Mouse (Mus musculus) limb, embryonic 15.5 days (tissue): Measurements from ENCODE around the gene Ralbp1. TPM values are rescaled to one million over a fixed set of nuclear protein-coding genes. Genes with fewer than 3 reads are reported as not detected.

Experiments used
- ATAC-seq: fragments of 200-750 bp; cut with Nextera tagmentation; 2 replicates; pipeline ENCODE4 v1.8.0; 2017; ENCODE audit warnings: low read depth, moderate TSS enrichment; ENCODE audit not compliant: insufficient number of reproducible peaks, low FRiP score, low TSS enrichment
- H3K27ac ChIP-seq: fragments of 300-500 bp; sonication (generic); 2 replicates; pipeline ENCODE4 v1.5.1; 2015; ENCODE audit warnings: moderate library complexity, mild to moderate bottlenecking, inconsistent platforms
- H3K27me3 ChIP-seq: fragments of 300-500 bp; sonication (generic); 2 replicates; pipeline ENCODE4 v1.6.1; 2015; ENCODE audit warnings: inconsistent platforms
- H3K36me3 ChIP-seq: fragments of 300-500 bp; sonication (generic); 2 replicates; pipeline ENCODE4 v1.6.1; 2015; ENCODE audit warnings: inconsistent platforms
- H3K4me1 ChIP-seq: fragments of 300-500 bp; sonication (generic); 2 replicates; pipeline ENCODE4 v1.6.1; 2015; ENCODE audit warnings: inconsistent platforms
- H3K4me2 ChIP-seq: fragments of 300-500 bp; sonication (generic); 2 replicates; pipeline ENCODE4 v1.6.1; 2015; ENCODE audit warnings: mild to moderate bottlenecking, inconsistent platforms
- H3K4me3 ChIP-seq: fragments of 300-500 bp; sonication (generic); 2 replicates; pipeline ENCODE4 v1.5.1; 2015; ENCODE audit warnings: mild to moderate bottlenecking, inconsistent platforms
- H3K9ac ChIP-seq: fragments of 300-500 bp; sonication (generic); 2 replicates; pipeline ENCODE4 v1.6.1; 2015; ENCODE audit warnings: inconsistent platforms
- H3K9me3 ChIP-seq: fragments of 300-500 bp; sonication (generic); 2 replicates; pipeline ENCODE4 v1.6.1; 2016; ENCODE audit warnings: inconsistent platforms
- WGBS: fragments of 180-500 bp; shearing (Covaris S2); methylation state at CpG from one replicate; pipeline ENCODE4 v1.1.7; 2015; 5-methylcytosine and 5-hydroxymethylcytosine counted together
- polyA plus RNA-seq: library from polyadenylated mRNA; unstranded; fragments of >200 nt; fragmentation: Nextera tagmentation; extraction: Ambion mirVana; gene quantifications from 2 replicates; pipeline ENCODE4 v1.2.1, GENCODE M21; 2015

Gene Ralbp1
- polyA plus RNA-seq, 1 experiment from 2014 or later: 182 TPM

GRCm38 (mm10) chr17:65914083-65914482 is 28.5 kb upstream of the Ralbp1 start:
- Histone ChIP-seq H3K27me3 (no peaks in the 10 kb centered on the region), H3K4me2 (no peak overlapping the region), H3K9me3 (no peaks in the 10 kb centered on the region), H3K36me3 (peaks cover 3% of the 10 kb centered on the region; the same call in 1 of the 2 replicates), H3K4me1 (peaks cover 22% of the 10 kb centered on the region), H3K27ac (peak overlapping the region; percentile 70), H3K9ac (no peak overlapping the region), H3K4me3 (no peak overlapping the region)
- WGBS: 41% methylated on average over 6 of the region's 6 CpGs
- ATAC-seq: 0 out of 2 replicates have a peak, but pooled peaks have one; percentile 27

DNA sequence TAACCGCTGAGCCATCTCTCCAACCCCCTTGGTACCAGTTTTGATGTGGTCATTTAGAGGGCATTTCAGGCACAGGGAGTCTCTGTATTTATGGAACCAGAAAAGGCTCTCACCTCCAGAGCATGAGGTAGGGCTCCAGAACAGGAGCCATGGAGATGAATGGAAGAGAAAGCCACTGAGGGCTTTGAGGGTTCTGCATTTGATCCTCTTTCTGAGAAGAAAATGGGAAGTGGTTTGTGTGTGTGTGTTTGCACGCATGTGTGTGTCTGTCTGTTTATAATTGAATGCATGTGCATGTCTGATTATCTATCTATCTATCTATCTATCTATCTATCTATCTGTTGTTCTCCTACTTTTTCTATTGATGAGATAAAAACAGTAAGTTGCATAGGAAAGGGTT is 26.6 kb upstream of the Ralbp1 start:
- no peaks in the 10 kb centered on the region for H3K27me3 ChIP-seq
- H3K9me3 ChIP-seq: no peaks in the 10 kb centered on the region
- no peak overlapping the region for H3K9ac ChIP-seq
- H3K4me1 ChIP-seq: peaks cover 27% of the 10 kb centered on the region
- H3K4me2 ChIP-seq: no peak overlapping the region
- no peaks in the 10 kb centered on the region for H3K36me3 ChIP-seq
- no peak overlapping the region for H3K27ac ChIP-seq
- ATAC-seq: no peak
- H3K4me3 ChIP-seq: no peak overlapping the region
- 88% methylated on average over 2 of the region's 2 CpGs for WGBS

DNA sequence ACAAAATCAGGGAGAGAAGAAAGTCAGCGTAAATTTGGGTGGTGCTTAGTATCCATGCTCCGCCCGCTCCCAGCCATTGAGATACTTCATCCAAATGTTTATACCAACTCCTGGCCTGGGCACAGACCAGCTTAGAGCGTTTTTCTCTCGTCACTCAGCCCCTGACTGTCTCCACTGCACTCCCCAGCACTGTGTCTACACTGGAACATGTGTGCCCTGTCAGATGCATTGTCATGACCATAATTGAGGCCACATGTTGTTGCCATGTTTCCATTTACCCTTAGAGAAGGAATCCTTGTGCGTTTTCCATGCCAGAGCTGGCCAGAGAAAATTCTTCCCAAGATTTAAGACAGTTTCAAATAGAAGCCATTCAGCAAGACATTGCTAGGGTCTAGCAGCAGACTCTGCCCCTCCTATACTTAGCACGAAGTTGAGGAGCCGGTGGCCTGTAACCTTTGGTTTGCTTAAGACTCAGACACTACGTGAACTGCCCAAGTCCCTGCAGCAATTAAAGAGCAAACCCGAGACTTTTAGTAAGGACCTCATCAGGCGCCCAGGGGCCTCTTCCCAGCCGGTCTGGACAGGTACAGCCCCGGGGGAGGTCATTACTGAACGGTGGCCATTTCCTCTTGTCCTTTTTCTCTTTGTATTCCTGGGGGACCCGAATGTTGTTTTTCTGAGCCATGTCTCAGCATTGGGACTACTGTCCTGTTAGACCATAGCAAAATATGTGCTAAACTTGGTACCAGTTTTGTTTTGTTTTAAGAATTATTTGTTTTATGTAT is 25.9 kb upstream of the Ralbp1 start:
- Histone ChIP-seq H3K4me2 (no peak overlapping the region), H3K4me3 (no peak overlapping the region), H3K27ac (peak overlapping the region; percentile 38; the same call in 1 of the 2 replicates), H3K9ac (no peak overlapping the region), H3K36me3 (no peaks in the 10 kb centered on the region), H3K9me3 (no peaks in the 10 kb centered on the region), H3K4me1 (peaks cover 34% of the 10 kb centered on the region), H3K27me3 (no peaks in the 10 kb centered on the region)
- ATAC-seq: no peak
- WGBS: 53% methylated on average over 15 of the region's 15 CpGs

DNA sequence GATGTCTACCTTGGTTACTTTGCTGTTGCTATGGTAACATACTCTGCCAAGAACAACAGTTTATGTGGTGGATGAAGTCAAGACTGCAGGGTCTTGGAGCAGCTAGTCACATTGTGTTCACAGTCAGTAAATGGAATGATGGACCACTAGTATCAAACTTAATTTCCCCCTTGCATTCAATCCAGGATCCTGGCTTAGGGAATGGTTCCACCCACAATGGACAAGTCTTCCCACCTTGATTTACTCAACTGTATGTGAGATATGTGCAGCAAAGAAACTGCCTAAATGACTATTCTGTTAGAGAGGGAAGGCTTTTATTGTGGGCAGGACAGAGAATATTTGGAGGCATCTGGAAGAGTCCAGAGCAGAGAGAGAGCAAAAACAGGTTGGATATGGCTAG is 22.7 kb upstream of the Ralbp1 start:
- no peak for ATAC-seq

GRCm38 (mm10) chr17:65906895-65907401 is 21.4 kb upstream of the Ralbp1 start:
- H3K9ac ChIP-seq: no peak overlapping the region
- 38% methylated on average over 11 of the region's 11 CpGs for WGBS
- H3K4me2 ChIP-seq: no peak overlapping the region
- no peak overlapping the region for H3K4me3 ChIP-seq
- peak overlapping the region; percentile 54 for H3K27ac ChIP-seq
- ATAC-seq: peak; percentile 69; the same call in 1 of the 2 replicates
- H3K27me3 ChIP-seq: no peaks in the 10 kb centered on the region
- no peaks in the 10 kb centered on the region for H3K9me3 ChIP-seq
- peaks cover 24% of the 10 kb centered on the region for H3K4me1 ChIP-seq
- no peaks in the 10 kb centered on the region for H3K36me3 ChIP-seq

More for the DNA sequence above, 22.7 kb upstream of the Ralbp1 start:
- Histone ChIP-seq H3K4me1 (peaks cover 24% of the 10 kb centered on the region), H3K9ac (no peak overlapping the region), H3K4me3 (no peak overlapping the region), H3K4me2 (no peak overlapping the region), H3K27me3 (no peaks in the 10 kb centered on the region), H3K27ac (no peak overlapping the region), H3K9me3 (no peaks in the 10 kb centered on the region), H3K36me3 (no peaks in the 10 kb centered on the region)

DNA sequence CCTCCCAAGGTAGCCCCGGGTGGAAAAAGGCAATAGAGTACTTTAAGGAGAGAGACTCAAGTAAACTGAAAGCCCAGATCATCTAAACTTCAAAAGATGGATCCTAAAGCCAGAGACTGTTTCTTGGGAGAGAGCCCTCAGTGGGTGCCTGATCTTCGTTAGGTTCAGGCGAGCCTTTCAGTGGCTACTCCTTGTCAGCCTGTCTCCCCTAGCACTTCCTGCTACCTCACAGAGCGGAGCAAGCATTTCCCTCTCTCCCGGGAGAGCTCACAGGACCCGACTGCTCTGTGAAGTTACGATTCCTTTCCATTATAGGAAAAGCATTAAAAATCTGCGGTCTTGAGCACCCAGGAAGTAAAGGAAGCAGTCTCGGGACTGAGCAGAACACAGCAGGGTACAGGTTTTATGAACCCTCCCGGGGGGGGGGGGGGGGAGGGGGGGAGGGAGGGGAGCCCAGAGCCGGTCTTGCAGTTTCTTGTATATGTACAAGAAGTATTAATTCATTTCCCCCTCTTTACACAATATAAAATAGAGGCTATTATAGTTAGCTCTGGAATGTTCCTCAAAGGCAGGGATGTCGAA is 20.8 kb upstream of the Ralbp1 start:
- Histone ChIP-seq H3K27me3 (no peaks in the 10 kb centered on the region), H3K9ac (no peak overlapping the region), H3K4me2 (no peak overlapping the region), H3K9me3 (no peaks in the 10 kb centered on the region), H3K36me3 (no peaks in the 10 kb centered on the region), H3K27ac (peak overlapping the region; percentile 70), H3K4me3 (no peak overlapping the region; the same call in 1 of the 2 replicates), H3K4me1 (peaks cover 20% of the 10 kb centered on the region)
- WGBS: 19% methylated on average over 12 of the region's 12 CpGs
- ATAC-seq: no peak

DNA sequence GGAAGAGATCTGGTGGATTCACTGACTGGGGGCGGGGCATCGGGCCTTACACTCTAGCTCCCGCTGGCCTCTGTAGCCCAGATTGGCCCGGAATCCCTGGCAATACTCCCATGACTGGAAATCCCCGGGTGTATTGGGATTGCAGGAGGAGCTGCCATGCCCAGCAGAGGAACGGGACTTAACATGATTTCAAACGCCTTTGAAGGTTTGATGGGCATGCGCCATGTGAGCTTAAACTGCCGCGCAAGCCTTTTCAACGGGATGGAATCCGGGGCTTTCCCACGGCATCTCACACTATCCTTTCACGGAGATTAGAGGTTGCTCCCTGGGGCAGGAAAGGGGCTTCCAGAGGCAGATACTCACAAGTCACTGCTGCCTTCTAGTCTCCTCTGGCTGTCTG is 19.6 kb upstream of the Ralbp1 start:
- no peak overlapping the region for H3K4me2 ChIP-seq
- H3K36me3 ChIP-seq: no peaks in the 10 kb centered on the region
- peak overlapping the region; percentile 57; the same call in 1 of the 2 replicates for H3K27ac ChIP-seq
- H3K4me1 ChIP-seq: peaks cover 18% of the 10 kb centered on the region
- H3K27me3 ChIP-seq: no peaks in the 10 kb centered on the region
- H3K9me3 ChIP-seq: no peaks in the 10 kb centered on the region
- no peak for ATAC-seq
- H3K4me3 ChIP-seq: no peak overlapping the region
- no peak overlapping the region for H3K9ac ChIP-seq
- 69% methylated on average over 14 of the region's 14 CpGs for WGBS

- WGBS: 89% methylated on average over 8 of the region's 8 CpGs
- H3K36me3 ChIP-seq: no peaks in the 10 kb centered on the region
- ATAC-seq: no peak
- no peak overlapping the region for H3K9ac ChIP-seq
- no peak overlapping the region for H3K4me3 ChIP-seq
- H3K9me3 ChIP-seq: no peaks in the 10 kb centered on the region
- H3K27ac ChIP-seq: no peak overlapping the region
- peaks cover 18% of the 10 kb centered on the region for H3K4me1 ChIP-seq
- no peak overlapping the region for H3K4me2 ChIP-seq
- H3K27me3 ChIP-seq: no peaks in the 10 kb centered on the region
Measured at GRCm38 (mm10) chr17:65903826-65904225, 18.2 kb upstream of the Ralbp1 start.

DNA sequence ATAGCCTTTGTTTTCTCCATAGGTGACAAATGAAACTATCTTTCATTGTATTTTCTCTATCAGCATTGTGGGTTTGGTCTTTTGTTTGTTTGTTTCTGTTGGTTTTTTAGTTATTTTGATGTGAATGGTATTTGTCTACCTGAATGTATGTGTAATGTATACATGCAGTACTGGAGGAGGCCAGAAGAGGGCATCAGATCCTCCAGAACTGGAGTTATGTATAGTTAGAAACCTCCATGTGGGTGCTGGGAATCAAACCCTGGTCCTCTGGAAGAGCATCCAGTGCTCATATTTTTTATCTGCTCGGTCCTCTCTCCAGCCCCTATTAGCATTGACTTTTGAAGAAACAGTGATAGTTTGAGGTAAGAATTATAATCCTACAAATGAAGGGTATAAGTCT is 17.4 kb upstream of the Ralbp1 start:
- Histone ChIP-seq H3K4me2 (no peak overlapping the region), H3K27me3 (no peaks in the 10 kb centered on the region), H3K36me3 (no peaks in the 10 kb centered on the region), H3K9me3 (no peaks in the 10 kb centered on the region), H3K4me3 (no peak overlapping the region), H3K9ac (no peak overlapping the region), H3K4me1 (peaks cover 18% of the 10 kb centered on the region), H3K27ac (no peak overlapping the region)
- 88% methylated on average over 1 of the region's 1 CpGs for WGBS
- no peak for ATAC-seq

DNA sequence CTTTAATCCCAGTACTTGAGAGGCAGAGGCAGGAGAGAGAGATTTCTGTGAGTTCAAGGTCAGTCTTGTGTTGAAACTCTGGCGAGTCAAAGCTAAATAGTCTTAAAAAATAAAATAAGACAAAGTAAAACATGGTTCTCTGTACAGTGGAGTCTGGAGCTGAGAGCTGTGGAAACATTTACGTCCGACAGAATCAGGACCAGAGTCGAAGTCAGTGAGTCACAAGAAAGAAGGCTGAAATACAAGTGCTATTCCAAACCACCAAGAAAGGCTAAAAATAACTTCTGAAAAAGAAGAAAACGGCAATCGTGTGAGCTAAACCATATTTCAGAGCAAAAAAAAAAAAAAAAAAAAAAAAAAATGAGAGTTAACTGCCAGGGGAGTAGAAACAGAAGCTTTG is 16.7 kb upstream of the Ralbp1 start:
- H3K27ac ChIP-seq: no peak overlapping the region
- no peak for ATAC-seq
- no peak overlapping the region for H3K4me2 ChIP-seq
- H3K4me3 ChIP-seq: no peak overlapping the region
- H3K9ac ChIP-seq: no peak overlapping the region
- H3K4me1 ChIP-seq: peaks cover 14% of the 10 kb centered on the region
- H3K27me3 ChIP-seq: no peaks in the 10 kb centered on the region
- WGBS: 59% methylated on average over 6 of the region's 6 CpGs
- H3K9me3 ChIP-seq: no peaks in the 10 kb centered on the region
- no peaks in the 10 kb centered on the region for H3K36me3 ChIP-seq

DNA sequence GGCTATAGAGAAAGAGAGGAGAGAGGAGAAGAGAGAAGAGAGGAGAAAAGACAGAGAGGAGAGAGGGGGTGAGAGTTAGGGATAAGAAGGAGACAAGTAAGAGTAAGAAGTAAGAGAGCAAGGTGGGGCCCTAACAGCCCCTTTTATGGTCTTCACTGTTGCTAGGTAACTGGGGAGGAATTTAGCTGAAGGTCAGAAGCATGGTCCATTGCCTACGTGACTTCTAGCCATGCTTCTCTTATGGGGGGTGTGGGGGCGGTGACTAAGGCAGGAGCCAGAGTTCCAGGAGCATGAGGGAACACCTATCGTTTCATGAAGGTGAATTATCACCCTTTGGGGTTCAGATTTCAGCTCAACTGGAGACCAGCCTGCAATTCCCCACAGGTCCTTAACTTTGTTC is 10.4 kb upstream of the Ralbp1 start:
- Histone ChIP-seq H3K4me2 (no peak overlapping the region), H3K4me3 (no peak overlapping the region), H3K27ac (no peak overlapping the region), H3K27me3 (no peaks in the 10 kb centered on the region), H3K9me3 (no peaks in the 10 kb centered on the region), H3K4me1 (no peaks in the 10 kb centered on the region), H3K36me3 (no peaks in the 10 kb centered on the region), H3K9ac (no peak overlapping the region)
- ATAC-seq: no peak
- 59% methylated on average over 3 of the region's 3 CpGs for WGBS

- Histone ChIP-seq H3K27me3 (no peaks in the 10 kb centered on the region), H3K4me3 (no peak overlapping the region), H3K9ac (no peak overlapping the region), H3K36me3 (no peaks in the 10 kb centered on the region), H3K4me1 (peaks cover 15% of the 10 kb centered on the region), H3K27ac (no peak overlapping the region), H3K9me3 (no peaks in the 10 kb centered on the region), H3K4me2 (no peak overlapping the region)
- no peak for ATAC-seq
- WGBS: 80% methylated on average over 5 of the region's 5 CpGs
Measured at GRCm38 (mm10) chr17:65889476-65889875, 3.9 kb upstream of the Ralbp1 start.
